Comparison of ENCODE assay signal across 31 mouse cellular contexts in genomic region chr1:62624836-62625235, GRCm38 (mm10).
"Had no signal": no experiment of that assay in that cellular context is flagged by ENCODE, and none has a peak within 500 bp of the region (broad histone marks: within the 10 kb centered on the region; RNA-seq: fewer than 3 reads in every experiment).

No protein-coding gene starts in this region.

- H3K9me3 ChIP-seq: limb, embryonic 10.5 days; limb, embryonic 12.5 days; limb, embryonic 13.5 days; limb, embryonic 15.5 days; liver, embryonic 12.5 days; liver, embryonic 13.5 days; liver, embryonic 15.5 days; lung, embryonic 15.5 days; megakaryocyte, embryonic 14.5 days; midbrain, embryonic 10.5 days; midbrain, embryonic 12.5 days; midbrain, embryonic 13.5 days; midbrain, embryonic 15.5 days had no signal

- DNase-seq: left cerebral cortex, postnatal 4 days; liver; liver, embryonic 13.5 days; liver, postnatal 0 days; lung, adult 18-20 months; lung, adult 2 months; lung, embryonic 14.5 days; lung, postnatal 10 days; lung, postnatal 14 days; lung, postnatal 36 days; lung, postnatal 4 days; midbrain, embryonic 14.5 days had no signal

- H3K4me1 ChIP-seq: liver, embryonic 12.5 days; liver, embryonic 13.5 days; liver, embryonic 15.5 days; megakaryocyte, embryonic 14.5 days; midbrain, embryonic 12.5 days; midbrain, embryonic 13.5 days; midbrain, embryonic 15.5 days had no signal

- H3K4me3 ChIP-seq: left cerebral cortex, adult 2 months; limb, embryonic 10.5 days; limb, embryonic 12.5 days; limb, embryonic 13.5 days; limb, embryonic 15.5 days; liver, embryonic 12.5 days; liver, embryonic 13.5 days; liver, embryonic 15.5 days; lung, embryonic 15.5 days; megakaryocyte, embryonic 14.5 days; midbrain, embryonic 10.5 days; midbrain, embryonic 12.5 days; midbrain, embryonic 13.5 days; midbrain, embryonic 15.5 days; myocyte had no signal

- H3K9ac ChIP-seq: limb, embryonic 12.5 days; limb, embryonic 13.5 days; limb, embryonic 15.5 days; liver, embryonic 12.5 days; liver, embryonic 13.5 days; liver, embryonic 14.5 days; liver, embryonic 15.5 days; liver, postnatal 0 days; lung, embryonic 14.5 days; lung, embryonic 15.5 days; midbrain, embryonic 12.5 days; midbrain, embryonic 13.5 days; midbrain, embryonic 15.5 days had no signal

- H3K27ac ChIP-seq: left cerebral cortex, adult 2 months; limb, embryonic 10.5 days; limb, embryonic 12.5 days; limb, embryonic 13.5 days; limb, embryonic 15.5 days; liver, embryonic 12.5 days; liver, embryonic 13.5 days; liver, embryonic 14.5 days; liver, embryonic 15.5 days; macrophage; midbrain, embryonic 10.5 days; midbrain, embryonic 12.5 days; midbrain, embryonic 13.5 days; midbrain, embryonic 15.5 days had no signal

- H3K27me3 ChIP-seq: liver, embryonic 12.5 days; liver, embryonic 13.5 days; liver, embryonic 15.5 days; lung, embryonic 15.5 days; megakaryocyte, embryonic 14.5 days; midbrain, embryonic 12.5 days; midbrain, embryonic 13.5 days; midbrain, embryonic 15.5 days had no signal

- ATAC-seq: liver, embryonic 12.5 days; liver, postnatal 0 days; lung, postnatal 0 days; midbrain, embryonic 13.5 days; midbrain, embryonic 15.5 days; midbrain, embryonic 16.5 days had no signal

- H3K4me2 ChIP-seq: limb, embryonic 12.5 days; limb, embryonic 13.5 days; limb, embryonic 15.5 days; liver, embryonic 11.5 days; liver, embryonic 12.5 days; liver, embryonic 13.5 days; liver, embryonic 15.5 days; lung, embryonic 14.5 days; lung, embryonic 15.5 days; midbrain, embryonic 12.5 days; midbrain, embryonic 13.5 days; midbrain, embryonic 15.5 days had no signal

- H3K36me3 ChIP-seq: limb, embryonic 10.5 days; limb, embryonic 12.5 days; limb, embryonic 13.5 days; limb, embryonic 15.5 days; liver, embryonic 12.5 days; liver, embryonic 13.5 days; liver, embryonic 15.5 days; lung, embryonic 15.5 days; midbrain, embryonic 10.5 days; midbrain, embryonic 12.5 days; midbrain, embryonic 13.5 days; midbrain, embryonic 15.5 days had no signal
